Mouse (Mus musculus) hindbrain, postnatal 0 days (tissue): ENCODE measurements at regions not wholly inside any gene's neighbourhood (a gene's known extent, or its start where the extent isn't known, plus 50 kb on each side); places are given as distances from the start of the nearest gene placed in this dataset.

ENCODE experiments used
- ATAC-seq: fragments of 200-750 bp; cut with Nextera tagmentation; 2 replicates; pipeline ENCODE4 v1.8.0; 2017; ENCODE audit warnings: mild to moderate bottlenecking, moderate TSS enrichment, moderate library complexity
- DNase-seq: peaks from one replicate; pipeline ENCODE4 v3.0.0-alpha.2; 2015; ENCODE audit warnings: low spot score
- H3K27ac ChIP-seq: fragments of 300-500 bp; sonication (generic); 2 replicates; pipeline ENCODE4 v1.5.1; 2014; ENCODE audit warnings: mild to moderate bottlenecking
- H3K27me3 ChIP-seq: fragments of 300-500 bp; sonication (generic); 2 replicates; pipeline ENCODE4 v1.6.1; 2014; ENCODE audit warnings: low read length, mixed read lengths; ENCODE audit not compliant: insufficient read depth
- H3K36me3 ChIP-seq: fragments of 300-500 bp; sonication (generic); 2 replicates; pipeline ENCODE4 v1.6.1; 2014; ENCODE audit warnings: low read length, mixed read lengths; ENCODE audit not compliant: insufficient read depth
- H3K4me1 ChIP-seq: fragments of 300-500 bp; sonication (generic); 2 replicates; pipeline ENCODE4 v1.6.1; 2014; ENCODE audit warnings: antibody characterized with exemption, low read length, mixed read lengths; ENCODE audit not compliant: insufficient read depth
- H3K4me2 ChIP-seq: fragments of 300-500 bp; sonication (generic); 2 replicates; pipeline ENCODE4 v1.6.1; 2014; ENCODE audit warnings: low read depth, mild to moderate bottlenecking, low read length, moderate library complexity, mixed read lengths
- H3K4me3 ChIP-seq: fragments of 300-500 bp; sonication (generic); 2 replicates; pipeline ENCODE4 v1.5.1; 2014; ENCODE audit warnings: low read length
- H3K9ac ChIP-seq: fragments of 300-500 bp; sonication (generic); replicated peaks from 2 replicates; pipeline ENCODE4 v1.6.1; 2014; ENCODE audit warnings: mild to moderate bottlenecking, low read length, moderate library complexity, mixed read lengths
- H3K9me3 ChIP-seq: fragments of 300-500 bp; sonication (generic); 2 replicates; pipeline ENCODE4 v1.6.1; 2016; ENCODE audit warnings: low read length, mixed read lengths
- CTCF ChIP-seq: IDR thresholded peaks from 2 replicates; pipeline ENCODE4 v1.5.1; 2016; ENCODE audit warnings: antibody characterized with exemption, control low read depth, low read depth
- WGBS: fragments of 180-500 bp; shearing (Covaris S2); extraction: QIAGEN DNeasy Blood & Tissue Kit; methylation state at CpG from one replicate; pipeline ENCODE4 v1.1.7; 2014; 5-methylcytosine and 5-hydroxymethylcytosine counted together

DNA sequence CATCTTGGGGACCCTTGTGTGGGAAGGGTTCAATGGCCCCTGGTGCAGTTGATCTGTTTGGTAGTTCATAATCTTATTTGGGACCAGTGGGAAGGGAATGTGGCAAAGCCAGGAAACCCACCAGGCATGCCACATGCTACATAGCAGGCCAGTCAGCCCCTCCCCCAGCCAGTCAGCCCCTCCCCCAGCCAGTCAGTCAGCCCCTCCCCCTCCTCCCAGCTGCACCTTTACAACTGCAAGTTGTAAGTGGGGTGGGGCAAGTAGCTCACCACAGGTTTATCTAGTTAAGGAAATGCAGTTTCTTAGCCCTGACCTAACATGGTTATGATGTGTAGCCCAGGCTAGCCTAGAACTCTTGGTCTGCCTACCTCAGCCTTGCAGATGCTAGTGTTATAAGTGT is 171.9 kb downstream of the Cog6 start:
- no peak overlapping the region for H3K4me2 ChIP-seq
- DNase-seq: no peak
- no peak overlapping the region for H3K27ac ChIP-seq
- H3K36me3 ChIP-seq: no peaks in the 10 kb centered on the region
- no peaks in the 10 kb centered on the region for H3K9me3 ChIP-seq
- no peaks in the 10 kb centered on the region for H3K4me1 ChIP-seq
- no peak for TF ChIP-seq CTCF
- no peaks in the 10 kb centered on the region for H3K27me3 ChIP-seq
- no peak overlapping the region for H3K4me3 ChIP-seq
- no peak for ATAC-seq
- no peak overlapping the region for H3K9ac ChIP-seq

DNA sequence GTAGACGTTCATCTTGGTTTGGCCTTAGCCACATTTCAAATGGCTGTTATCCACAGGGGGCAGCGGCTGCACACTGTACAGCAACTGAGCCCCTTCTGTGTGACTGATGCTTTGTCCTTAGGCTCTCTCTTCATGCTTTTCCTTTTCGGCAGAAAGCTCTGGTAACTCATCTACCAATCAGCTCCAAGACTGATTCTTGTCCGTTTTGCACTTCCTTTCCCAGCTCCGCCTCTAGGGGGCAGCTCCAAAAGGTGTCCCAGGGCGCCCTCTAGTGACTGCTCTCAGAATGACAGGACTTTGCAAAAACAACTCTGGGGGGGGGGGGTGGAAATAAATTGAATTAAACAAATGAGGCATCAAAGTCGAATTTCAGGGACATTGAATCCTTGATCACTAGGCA is 173.0 kb downstream of the Cog6 start:
- no peak overlapping the region for H3K4me2 ChIP-seq
- TF ChIP-seq CTCF: peak; percentile 92
- ATAC-seq: peak; percentile 64; the same call in 1 of the 2 replicates
- no peaks in the 10 kb centered on the region for H3K36me3 ChIP-seq
- no peak overlapping the region for H3K4me3 ChIP-seq
- no peaks in the 10 kb centered on the region for H3K4me1 ChIP-seq
- 22% methylated on average over 7 of the region's 7 CpGs for WGBS
- H3K27me3 ChIP-seq: no peaks in the 10 kb centered on the region
- H3K9ac ChIP-seq: no peak overlapping the region
- H3K9me3 ChIP-seq: no peaks in the 10 kb centered on the region
- peak; percentile 88 for DNase-seq
- no peak overlapping the region for H3K27ac ChIP-seq

DNA sequence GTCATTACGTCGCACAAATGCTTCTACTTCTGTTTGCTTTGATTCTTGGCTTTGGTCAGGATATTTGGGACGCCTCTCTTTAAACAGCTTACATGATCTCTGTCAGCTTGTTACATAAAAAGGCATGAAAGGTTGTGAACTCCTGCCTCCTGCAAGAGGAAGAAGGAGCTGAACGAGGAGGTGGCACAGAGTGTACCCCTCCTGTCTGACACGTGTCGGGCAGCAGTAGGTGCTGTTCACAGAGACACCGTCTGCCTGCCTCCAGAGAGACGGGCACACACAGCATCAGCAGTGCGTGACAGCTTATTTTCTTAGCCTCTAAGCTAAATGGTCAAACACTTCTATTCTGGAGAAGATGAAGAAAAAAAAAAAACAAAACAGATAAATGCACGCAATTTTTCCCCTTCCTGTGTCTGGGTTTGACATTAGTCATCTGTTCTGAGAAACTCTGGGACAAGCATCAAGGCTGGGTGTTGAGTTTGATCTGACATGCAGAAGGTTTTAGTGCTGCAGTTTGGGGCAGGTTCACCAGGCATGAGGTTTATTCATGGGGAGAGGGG is 174.1 kb downstream of the Cog6 start:
- Histone ChIP-seq H3K27ac (no peak overlapping the region), H3K4me2 (no peak overlapping the region), H3K4me1 (no peaks in the 10 kb centered on the region), H3K9me3 (no peaks in the 10 kb centered on the region), H3K36me3 (no peaks in the 10 kb centered on the region), H3K27me3 (no peaks in the 10 kb centered on the region), H3K9ac (no peak overlapping the region), H3K4me3 (no peak overlapping the region)
- 75% methylated on average over 10 of the region's 10 CpGs for WGBS
- no peak for ATAC-seq
- no peak for DNase-seq
- no peak for TF ChIP-seq CTCF

DNA sequence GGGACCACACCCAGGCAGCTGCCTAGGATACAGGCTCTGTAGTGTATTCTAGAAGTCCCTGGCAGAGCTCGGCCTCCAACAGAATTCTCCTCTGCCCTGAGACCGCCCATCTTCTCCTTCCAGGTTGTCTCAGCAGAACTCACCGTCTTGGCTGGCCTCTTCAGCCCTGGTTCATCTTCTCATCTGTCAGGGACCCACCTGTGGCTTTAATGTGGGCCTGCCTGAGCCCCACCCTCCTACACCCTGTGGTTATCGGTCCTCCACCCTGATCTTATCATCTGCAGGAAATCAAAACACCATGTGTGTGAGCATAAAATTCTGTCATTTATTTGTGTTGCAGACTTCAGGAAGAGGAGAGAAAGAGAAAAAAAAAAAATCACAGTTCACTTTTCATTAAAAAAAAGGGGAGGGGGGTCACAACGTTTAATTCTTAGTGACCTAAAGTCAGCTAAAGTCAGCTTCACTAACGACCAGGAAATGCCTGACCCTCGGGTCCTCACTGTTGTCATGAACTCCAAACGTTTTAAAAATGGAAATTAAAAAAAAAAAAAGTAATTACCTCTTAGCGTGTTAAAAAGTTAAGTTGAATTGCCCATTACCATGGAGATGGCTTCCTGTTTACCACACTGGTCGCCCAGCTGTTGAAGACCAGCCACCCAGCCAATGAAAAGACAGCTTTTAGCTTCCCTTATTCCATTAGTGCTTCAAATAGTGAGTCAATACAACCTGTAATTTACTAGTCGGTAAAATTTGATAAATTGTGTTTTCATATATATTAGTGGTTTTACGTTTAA is 176.7 kb downstream of the Cog6 start:
- Histone ChIP-seq H3K4me2 (no peak overlapping the region), H3K27ac (no peak overlapping the region), H3K9ac (no peak overlapping the region), H3K4me1 (peaks cover 3% of the 10 kb centered on the region; the same call in 1 of the 2 replicates), H3K9me3 (no peaks in the 10 kb centered on the region), H3K4me3 (no peak overlapping the region), H3K27me3 (no peaks in the 10 kb centered on the region), H3K36me3 (no peaks in the 10 kb centered on the region)
- no peak for DNase-seq
- WGBS: 69% methylated on average over 12 of the region's 12 CpGs
- TF ChIP-seq CTCF: no peak
- no peak for ATAC-seq

DNA sequence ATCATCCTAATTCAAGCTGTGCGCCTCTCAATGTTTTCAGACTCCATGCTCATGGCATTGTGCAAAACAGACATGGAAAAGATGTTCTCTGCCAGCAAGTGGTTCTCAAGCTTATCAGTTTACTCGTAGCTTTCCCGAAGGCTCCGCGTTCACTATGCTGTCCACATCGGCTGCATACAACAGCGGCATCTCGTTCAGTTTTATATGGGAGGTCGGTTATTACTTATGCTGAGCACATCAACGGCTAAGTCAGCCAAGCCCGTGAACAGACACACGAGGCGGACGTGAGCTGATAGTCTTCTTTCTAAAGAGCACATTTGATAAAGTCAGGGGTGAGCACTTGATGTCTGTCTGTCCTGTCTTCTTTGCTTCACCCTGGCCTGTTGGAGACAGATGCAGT is 179.0 kb downstream of the Cog6 start:
- Histone ChIP-seq H3K27me3 (no peaks in the 10 kb centered on the region), H3K36me3 (no peaks in the 10 kb centered on the region), H3K4me1 (peaks cover 3% of the 10 kb centered on the region; the same call in 1 of the 2 replicates), H3K4me2 (no peak overlapping the region), H3K4me3 (no peak overlapping the region), H3K9ac (no peak overlapping the region), H3K9me3 (no peaks in the 10 kb centered on the region), H3K27ac (no peak overlapping the region)
- no peak for TF ChIP-seq CTCF
- ATAC-seq (peak; percentile 43; the same call in 1 of the 2 replicates), DNase-seq (peak; percentile 39)
- 28% methylated on average over 14 of the region's 14 CpGs for WGBS

DNA sequence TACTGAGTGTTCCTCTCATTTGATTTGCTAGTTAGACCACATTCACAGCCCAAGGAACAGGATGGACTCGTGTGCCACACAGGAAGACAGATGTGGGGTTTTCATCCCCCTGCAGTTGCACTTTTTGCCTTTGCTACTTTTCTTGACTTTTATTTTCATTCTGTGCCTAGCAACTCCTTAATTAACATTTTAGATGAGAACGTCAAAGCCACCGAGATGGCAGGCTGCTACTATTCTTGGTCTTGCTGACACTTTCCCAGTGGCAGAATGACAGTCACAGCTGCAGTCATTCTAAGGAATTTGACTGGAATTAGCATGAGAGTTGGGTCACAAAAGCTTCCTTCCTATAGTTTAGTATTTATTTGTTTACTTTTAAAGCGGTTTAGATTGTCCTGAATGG is 179.5 kb downstream of the Cog6 start:
- WGBS: 20% methylated on average over 4 of the region's 4 CpGs
- H3K9me3 ChIP-seq: no peaks in the 10 kb centered on the region
- no peak for TF ChIP-seq CTCF
- no peaks in the 10 kb centered on the region for H3K36me3 ChIP-seq
- H3K27ac ChIP-seq: no peak overlapping the region
- no peak for DNase-seq
- no peaks in the 10 kb centered on the region for H3K27me3 ChIP-seq
- ATAC-seq: no peak
- H3K9ac ChIP-seq: no peak overlapping the region
- H3K4me2 ChIP-seq: no peak overlapping the region
- H3K4me1 ChIP-seq: peaks cover 3% of the 10 kb centered on the region; the same call in 1 of the 2 replicates
- no peak overlapping the region for H3K4me3 ChIP-seq

DNA sequence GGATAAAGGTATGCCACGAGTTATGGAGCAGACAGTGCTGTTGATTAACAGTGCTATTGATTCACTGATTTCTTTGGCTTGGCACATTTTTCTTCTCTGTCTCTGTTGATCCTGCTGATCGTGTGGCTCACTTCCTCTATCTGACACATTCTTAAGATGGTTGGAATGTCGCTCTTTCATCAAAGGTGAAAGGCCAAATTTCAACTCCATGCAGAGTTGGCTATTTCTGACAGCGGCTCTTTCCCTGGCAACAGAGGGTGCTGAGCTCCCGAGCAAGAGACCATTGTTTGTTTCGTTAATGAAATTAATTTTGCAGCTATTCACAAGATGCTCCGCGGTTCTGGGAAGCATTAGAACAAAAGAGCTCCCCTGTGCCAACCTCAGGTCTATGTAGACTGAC is 180.3 kb downstream of the Cog6 start:
- Histone ChIP-seq H3K4me3 (no peak overlapping the region), H3K4me1 (peaks cover 3% of the 10 kb centered on the region; the same call in 1 of the 2 replicates), H3K36me3 (no peaks in the 10 kb centered on the region), H3K9ac (no peak overlapping the region), H3K27ac (no peak overlapping the region), H3K4me2 (no peak overlapping the region), H3K9me3 (no peaks in the 10 kb centered on the region), H3K27me3 (no peaks in the 10 kb centered on the region)
- TF ChIP-seq CTCF: no peak
- DNase-seq (no peak), ATAC-seq (no peak)
- WGBS: 16% methylated on average over 8 of the region's 8 CpGs
